Mouse (Mus musculus): ENCODE measurements around the gene Pax6.

The Pax6 gene

DNA sequence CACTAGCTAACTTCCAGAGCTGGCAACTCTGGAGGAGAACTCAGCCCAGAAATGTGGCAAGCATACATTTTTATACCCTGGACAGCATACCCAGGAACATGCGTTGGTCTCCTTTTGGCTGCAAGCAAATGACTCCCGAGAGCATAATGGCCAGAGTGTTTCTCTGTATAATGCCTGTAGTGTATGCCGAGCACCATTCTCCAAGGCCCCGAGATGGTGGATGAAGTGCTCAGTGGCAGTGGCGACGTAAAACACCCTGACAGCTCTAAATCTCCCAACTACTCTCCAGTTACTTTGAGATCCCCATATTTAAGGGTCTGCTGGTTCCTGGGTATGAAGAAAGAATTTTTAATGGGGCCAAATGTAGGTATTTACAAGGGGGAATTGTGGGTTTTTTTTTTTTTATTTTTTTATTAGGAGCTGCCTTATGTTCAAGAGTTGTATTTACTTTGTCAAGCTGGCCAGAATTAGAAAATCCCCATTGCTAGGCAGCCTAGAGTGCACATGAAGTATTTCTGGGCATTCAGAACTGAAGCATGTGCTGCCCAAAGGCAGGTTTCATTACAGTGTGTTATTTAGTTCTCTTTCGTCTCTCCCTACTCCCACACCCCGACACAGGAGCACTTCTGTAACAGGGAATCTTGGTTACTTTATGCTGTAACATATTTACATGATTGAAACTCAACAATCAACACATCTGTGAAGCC, 46.9 kb downstream of the Pax6 start:
- DNase-seq (ENCODE audit: inconsistent age in 2 of 2, low spot score in 1 of 2) = no peak

- DNase-seq (ENCODE audit: inconsistent age in 2 of 2, low spot score in 1 of 2) = no peak
These were observed 58.0 kb downstream of the Pax6 start for GRCm38 (mm10) chr2:105726657-105727056.

DNA sequence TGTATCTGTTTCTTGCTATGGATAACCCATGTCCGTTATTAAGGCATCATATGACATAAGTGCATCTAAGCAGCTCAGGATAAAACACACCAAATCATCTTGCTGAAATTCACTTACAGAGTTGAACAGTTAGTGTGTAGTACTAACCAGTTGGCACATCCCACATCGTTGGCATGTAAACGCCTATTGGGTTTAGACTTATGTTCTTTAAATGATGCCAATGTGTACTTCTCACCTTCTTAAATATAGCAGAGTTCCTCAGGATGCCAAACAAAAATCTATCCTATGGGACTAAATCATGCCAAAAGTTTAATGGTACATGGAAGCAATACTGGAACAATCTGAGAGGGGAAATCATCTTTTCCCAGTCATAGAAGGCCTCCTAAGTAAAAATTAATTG, 62.0 kb downstream of the Pax6 start:
- DNase-seq (ENCODE audit: inconsistent age in 2 of 2, low spot score in 1 of 2) = no peak

DNA sequence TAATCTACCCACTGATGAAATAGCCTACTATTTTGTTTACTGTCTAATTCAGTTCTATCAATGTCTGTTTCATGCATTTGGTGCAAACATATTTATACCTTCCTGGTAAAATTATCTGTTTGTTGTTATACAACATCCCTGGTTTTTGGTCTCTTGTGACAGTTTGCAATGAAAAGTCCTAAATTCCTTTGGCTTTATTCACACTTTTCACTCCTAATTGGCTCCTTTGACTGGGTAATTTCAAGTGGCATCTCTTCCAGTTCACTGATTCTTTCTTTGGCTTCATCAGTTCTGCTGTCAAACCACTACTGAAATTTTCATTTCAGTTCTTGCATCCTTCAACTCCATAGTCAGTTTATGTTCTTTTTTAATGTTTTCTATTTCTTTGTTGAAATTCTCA, 67.5 kb downstream of the Pax6 start:
- DNase-seq (ENCODE audit: inconsistent age in 2 of 2, low spot score in 1 of 2) = no peak

- DNase-seq (ENCODE audit: inconsistent age in 2 of 2, low spot score in 1 of 2) = no peak
These were observed 78.2 kb downstream of the Pax6 start for GRCm38 (mm10) chr2:105746896-105747295.

Measured in adrenal gland, adult (tissue).